Mouse (Mus musculus): ENCODE measurements around the gene Cdpf1.

The Cdpf1 gene

GRCm38 (mm10) chr15:85766677-85767076 lies 44.8 kb downstream of the Cdpf1 start:
- in situ Hi-C loops (cut with MboI, MseI): no loop called here

GRCm38 (mm10) chr15:85765022-85765421 lies 46.5 kb downstream of the Cdpf1 start:
- in situ Hi-C loops (cut with MboI, MseI): no loop called here

- in situ Hi-C loops (cut with MboI, MseI): no loop called here
Measured at GRCm38 (mm10) chr15:85762761-85763160, 48.7 kb downstream of the Cdpf1 start.

- in situ Hi-C loops (cut with MboI, MseI): no loop called here
Measured at GRCm38 (mm10) chr15:85757768-85758167, 53.7 kb downstream of the Cdpf1 start.
